In genomic region chr12:84999053-84999452, GRCm38 (mm10) we compare ENCODE assay signal across 9 mouse cellular contexts. TPM values are rescaled to one million over a fixed set of nuclear protein-coding genes. Genes with fewer than 3 reads are reported as not detected.
A peak's percentile ranks its signal among the peaks of the same experiment; 100 is the strongest.
DNase-seq lines count a peak whose midpoint lies in the region; ATAC-seq and TF ChIP-seq lines count a peak whose summit lies in the region.
"Had no signal": no experiment of that assay in that cellular context is flagged by ENCODE, and none has a peak within 500 bp of the region (broad histone marks: within the 10 kb centered on the region; RNA-seq: fewer than 3 reads in every experiment).

No protein-coding gene starts in this region.

- ATAC-seq in kidney, embryonic 15.5 days (replicated peaks; ENCODE audit: low FRiP score) = no peak
- ATAC-seq in neural tube, embryonic 13.5 days (ENCODE audit: low read depth) = no peak

- no peak for DNase-seq in kidney, adult 8-10 months
- DNase-seq in limb, embryonic 10.5 days (ENCODE audit: low spot score) = no peak
- DNase-seq in frontal cortex, postnatal 10 days (ENCODE audit: low spot score in 2 of 2) = no peak
- DNase-seq in thymus, postnatal 14 days = no peak
- DNase-seq in kidney, postnatal 36 days = no peak
- DNase-seq: lung, postnatal 14 days had no signal

- H3K27me3 ChIP-seq in kidney, embryonic 15.5 days = no peaks in the 10 kb centered on the region
- no peaks in the 10 kb centered on the region for H3K27me3 ChIP-seq in limb, embryonic 10.5 days (ENCODE audit: low read depth, poor library complexity, severe bottlenecking)
- H3K27me3 ChIP-seq in neural tube, embryonic 13.5 days = no peaks in the 10 kb centered on the region

- peak overlapping the region; percentile 96 for H3K4me3 ChIP-seq in kidney, embryonic 15.5 days (replicated peaks)
- H3K4me3 ChIP-seq in embryonic fibroblast, embryonic 13.5 days (ENCODE audit: insufficient read depth, low read length) = peak overlapping the region; percentile 37
- peak overlapping the region; percentile 96 for H3K4me3 ChIP-seq in limb, embryonic 10.5 days
- peak overlapping the region; percentile 98 for H3K4me3 ChIP-seq in neural tube, embryonic 13.5 days

- H3K9me3 ChIP-seq in kidney, embryonic 15.5 days (replicated peaks) = no peaks in the 10 kb centered on the region
- no peaks in the 10 kb centered on the region for H3K9me3 ChIP-seq in limb, embryonic 10.5 days (replicated peaks)
- peaks cover 6% of the 10 kb centered on the region; the same call in 1 of the 2 replicates for H3K9me3 ChIP-seq in neural tube, embryonic 13.5 days

- H3K27ac ChIP-seq in kidney, embryonic 15.5 days = no peak overlapping the region
- no peak overlapping the region for H3K27ac ChIP-seq in embryonic fibroblast, embryonic 13.5 days (ENCODE audit: insufficient read depth, low read length)
- H3K27ac ChIP-seq in limb, embryonic 10.5 days = no peak overlapping the region
- H3K27ac ChIP-seq in neural tube, embryonic 13.5 days (replicated peaks) = no peak overlapping the region

- H3K9ac ChIP-seq in kidney, embryonic 15.5 days = no peak overlapping the region
- peak overlapping the region; percentile 99 for H3K9ac ChIP-seq in neural tube, embryonic 13.5 days

- peaks cover 16% of the 10 kb centered on the region for H3K36me3 ChIP-seq in kidney, embryonic 15.5 days
- H3K36me3 ChIP-seq in limb, embryonic 10.5 days = peaks cover 57% of the 10 kb centered on the region
- peaks cover 10% of the 10 kb centered on the region for H3K36me3 ChIP-seq in neural tube, embryonic 13.5 days

- peak overlapping the region; percentile 85 for H3K4me2 ChIP-seq in kidney, embryonic 15.5 days
- H3K4me2 ChIP-seq in neural tube, embryonic 13.5 days = peak overlapping the region; percentile 94

- TF ChIP-seq POLR2A in embryonic fibroblast, embryonic 13.5 days (IDR thresholded peaks at IDR 0.05; ENCODE audit: low read depth, low read length) = no peak

- H3K4me1 ChIP-seq in kidney, embryonic 15.5 days = peaks cover 28% of the 10 kb centered on the region
- H3K4me1 ChIP-seq in embryonic fibroblast, embryonic 13.5 days (ENCODE audit: control insufficient read depth, insufficient read depth, low read length) = peaks cover 8% of the 10 kb centered on the region
- H3K4me1 ChIP-seq in limb, embryonic 10.5 days = peaks cover 24% of the 10 kb centered on the region
- peaks cover 25% of the 10 kb centered on the region for H3K4me1 ChIP-seq in neural tube, embryonic 13.5 days (replicated peaks)

- TF ChIP-seq CTCF in embryonic fibroblast, embryonic 13.5 days (IDR thresholded peaks at IDR 0.05; ENCODE audit: borderline replicate concordance, insufficient read depth, low read length) = no peak

RNA-seq across cellular contexts. Expression of gene Ylpm1, which starts 2.9 kb away (rescaled TPM):
- 29.8 and 29.9 TPM in 2 replicates for polyA plus RNA-seq in kidney, embryonic 15.5 days (2015; fragmentation: Nextera tagmentation; extraction: Ambion mirVana)
- 48.7 and 61.3 TPM in 2 replicates for polyA plus RNA-seq in embryonic fibroblast, embryonic 13.5 days (2011; ENCODE audit: insufficient read length, low read depth, missing spikeins)
- 35.8 and 36.6 TPM in 2 replicates for polyA plus RNA-seq in limb, embryonic 10.5 days (2016; fragmentation: Nextera tagmentation; extraction: Ambion mirVana)
- polyA plus RNA-seq in neural tube, embryonic 13.5 days (2015; fragmentation: Nextera tagmentation; extraction: Ambion mirVana) = 36.8 and 40.2 TPM in 2 replicates

RNA-seq across cellular contexts. Expression of gene Arel1, which starts 28.4 kb away (rescaled TPM):
- polyA plus RNA-seq in kidney, embryonic 15.5 days (2015; fragmentation: Nextera tagmentation; extraction: Ambion mirVana) = 11.7 and 13.7 TPM in 2 replicates
- 29.0 and 29.4 TPM in 2 replicates for polyA plus RNA-seq in embryonic fibroblast, embryonic 13.5 days (2011; ENCODE audit: insufficient read length, low read depth, missing spikeins)
- 15.7 and 16.8 TPM in 2 replicates for polyA plus RNA-seq in limb, embryonic 10.5 days (2016; fragmentation: Nextera tagmentation; extraction: Ambion mirVana)
- polyA plus RNA-seq in neural tube, embryonic 13.5 days (2015; fragmentation: Nextera tagmentation; extraction: Ambion mirVana) = 26.2 and 28.5 TPM in 2 replicates

RNA-seq across cellular contexts. Expression of gene Fcf1, which starts 28.4 kb away (rescaled TPM):
- polyA plus RNA-seq in kidney, embryonic 15.5 days (2015; fragmentation: Nextera tagmentation; extraction: Ambion mirVana) = 137 and 162 TPM in 2 replicates
- polyA plus RNA-seq in embryonic fibroblast, embryonic 13.5 days (2011; ENCODE audit: insufficient read length, low read depth, missing spikeins) = 89.0 and 100 TPM in 2 replicates
- 170 and 186 TPM in 2 replicates for polyA plus RNA-seq in limb, embryonic 10.5 days (2016; fragmentation: Nextera tagmentation; extraction: Ambion mirVana)
- 118 and 129 TPM in 2 replicates for polyA plus RNA-seq in neural tube, embryonic 13.5 days (2015; fragmentation: Nextera tagmentation; extraction: Ambion mirVana)

Comparison
In these comparisons a context has a peak if more than half of its experiments do, and no peak if none do; other contexts are left out.
1. H3K4me3 ChIP-seq: peak in every context shown above with its lines; median percentile 98 in neural tube, embryonic 13.5 days; 96 in kidney, embryonic 15.5 days; 96 in limb, embryonic 10.5 days; 37 in embryonic fibroblast, embryonic 13.5 days.